Mouse (Mus musculus) ES-CJ7 (cell line): ENCODE results near the gene Srsf5.

ENCODE experiments used
- DNase-seq: peaks from one replicate; pipeline ENCODE4 v3.0.0; 2011; ENCODE audit warnings: low read depth, low spot score

The Srsf5 gene

GRCm38 (mm10) chr12:80997652-80998051 is 52.3 kb downstream of the Srsf5 start:
- no peak for DNase-seq

- DNase-seq, result peak; percentile 11
Measured at GRCm38 (mm10) chr12:80998528-80999221, 53.4 kb downstream of the Srsf5 start.
